Mouse (Mus musculus): ENCODE results near the gene Gcnt3.

The Gcnt3 gene

DNA sequence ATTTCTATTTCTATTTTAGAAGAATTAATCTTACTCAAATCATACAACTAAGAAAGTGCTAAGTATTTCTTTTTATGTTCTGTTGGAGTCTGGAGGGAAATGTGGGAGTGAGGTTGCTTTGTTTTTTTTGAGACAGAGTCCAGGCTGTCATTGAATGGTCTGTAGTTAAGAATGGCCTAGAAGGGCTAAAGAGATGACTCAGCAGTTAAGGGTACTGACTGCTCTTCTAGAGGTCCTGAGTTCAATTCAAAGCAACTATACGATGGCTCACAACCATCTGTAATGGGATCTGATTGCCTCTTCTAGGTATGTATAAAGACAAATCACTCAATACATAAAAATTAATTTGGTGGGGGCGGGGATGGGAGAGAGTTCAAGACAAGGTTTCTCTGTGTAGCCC lies 22.3 kb downstream of the Gcnt3 start:
- in situ Hi-C loops (cut with MboI; ENCODE audit: low pct_unique_long_range_greater_than_20kb in 1 of 2, low sequenced_read_pairs in 2 of 2, unreplicated experiment in 1 of 2), result no loop called here

DNA sequence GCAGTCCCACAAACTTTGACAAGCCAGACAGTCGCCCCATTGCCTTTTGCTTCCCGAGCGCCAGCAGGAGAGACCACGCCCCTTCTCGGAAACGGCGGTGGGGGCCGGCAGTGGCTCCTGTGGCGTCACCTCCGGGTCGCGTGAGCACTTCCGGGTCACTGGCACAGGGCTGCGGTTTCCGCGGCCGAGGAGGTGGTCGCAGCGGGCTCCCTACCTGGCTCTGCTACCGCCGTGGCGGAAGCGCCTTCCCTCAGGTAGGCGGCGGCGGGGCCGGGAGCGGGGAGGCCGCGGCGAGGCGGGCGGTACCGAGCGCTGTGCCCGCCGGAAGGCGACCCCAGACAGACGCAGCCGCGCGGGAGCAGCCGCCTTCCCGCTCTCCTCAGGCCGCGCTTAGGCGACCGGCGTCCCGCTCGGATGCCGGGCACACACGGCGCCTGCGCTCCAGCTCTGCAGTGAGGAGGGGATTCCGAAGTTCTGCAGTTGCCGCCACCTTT lies 25.4 kb downstream of the Gcnt3 start, which contains the start of gene Gtf2a2:
TSS of gene Gtf2a2 (plus strand) at position 143 of the 494 bp plus-strand sequence.
- in situ Hi-C loops (cut with MboI; ENCODE audit: low pct_unique_long_range_greater_than_20kb in 1 of 2, low sequenced_read_pairs in 2 of 2, unreplicated experiment in 1 of 2), result no loop called here

DNA sequence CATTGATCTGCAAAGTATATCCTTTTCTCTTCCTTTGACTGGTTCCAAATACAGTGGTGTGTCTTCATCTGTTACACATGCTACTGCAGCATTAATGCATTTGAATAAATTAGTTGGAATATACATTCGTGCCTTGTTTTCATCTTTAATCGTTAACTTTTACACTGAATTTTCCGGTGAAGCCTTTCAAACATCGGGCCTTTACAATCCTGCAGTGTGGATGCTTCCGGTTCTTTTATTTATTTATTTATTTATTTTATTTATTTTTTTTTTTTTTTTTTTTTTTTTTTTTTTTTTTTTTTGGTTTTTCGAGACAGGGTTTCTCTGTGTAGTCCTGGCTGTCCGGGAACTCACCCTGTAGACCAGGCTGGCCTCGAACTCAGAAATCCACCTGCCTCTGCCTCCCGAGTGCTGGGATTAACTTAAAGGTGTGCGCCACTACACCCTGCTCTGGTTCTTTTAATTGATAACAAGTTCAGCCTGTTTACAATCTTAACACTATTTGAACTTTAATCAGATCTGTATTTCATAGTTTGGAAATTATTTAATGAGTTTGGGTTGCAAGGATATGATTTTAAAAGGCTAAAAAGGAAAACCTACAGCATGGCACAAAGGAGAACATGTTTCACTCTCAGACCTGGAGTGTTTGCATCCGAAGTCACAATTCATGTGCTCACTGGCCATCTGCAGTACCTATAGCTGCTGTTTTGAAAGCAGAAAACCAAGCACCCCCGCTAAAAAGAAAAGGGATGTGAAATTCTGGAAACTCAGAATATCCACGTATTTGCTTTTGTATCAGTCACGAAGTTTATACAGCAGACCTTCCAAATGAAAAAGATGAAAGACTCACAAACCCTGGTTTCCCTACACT lies 26.1 kb downstream of the Gcnt3 start:
- in situ Hi-C loops (cut with MboI; ENCODE audit: low pct_unique_long_range_greater_than_20kb in 1 of 2, low sequenced_read_pairs in 2 of 2, unreplicated experiment in 1 of 2), result no loop called here

DNA sequence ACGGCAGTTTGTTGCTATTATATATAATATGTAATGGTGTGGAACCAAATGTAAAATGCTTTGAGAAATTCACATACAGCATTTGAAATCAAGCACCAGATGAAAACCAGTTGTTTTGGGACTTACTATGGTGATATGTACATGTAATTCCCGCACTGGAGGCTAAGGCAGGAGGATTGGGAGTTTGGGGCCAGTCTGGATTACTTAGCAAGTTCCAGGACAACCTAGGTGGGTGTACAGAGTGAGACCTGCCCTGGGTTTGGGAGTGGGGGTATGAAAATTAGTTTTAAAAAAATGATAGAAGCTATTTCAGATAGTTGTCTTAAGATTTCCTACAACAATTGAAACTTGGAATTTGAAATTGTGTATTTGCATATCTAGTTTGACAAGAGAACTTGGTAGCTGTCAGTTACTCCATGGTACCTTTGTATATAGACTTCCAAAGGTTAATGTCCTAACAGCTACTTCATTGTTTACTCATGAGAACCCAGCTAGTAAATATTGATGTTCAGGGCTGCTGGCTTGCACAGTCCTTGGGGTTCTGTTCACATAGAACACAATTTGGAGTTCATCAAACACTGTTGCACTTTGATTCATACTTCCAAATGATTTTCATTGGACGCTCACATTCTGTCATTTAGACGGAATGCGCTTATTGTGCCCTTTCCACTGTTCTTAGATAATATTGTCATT lies 27.0 kb downstream of the Gcnt3 start:
- in situ Hi-C loops (cut with MboI; ENCODE audit: low pct_unique_long_range_greater_than_20kb in 1 of 2, low sequenced_read_pairs in 2 of 2, unreplicated experiment in 1 of 2), result no loop called here

DNA sequence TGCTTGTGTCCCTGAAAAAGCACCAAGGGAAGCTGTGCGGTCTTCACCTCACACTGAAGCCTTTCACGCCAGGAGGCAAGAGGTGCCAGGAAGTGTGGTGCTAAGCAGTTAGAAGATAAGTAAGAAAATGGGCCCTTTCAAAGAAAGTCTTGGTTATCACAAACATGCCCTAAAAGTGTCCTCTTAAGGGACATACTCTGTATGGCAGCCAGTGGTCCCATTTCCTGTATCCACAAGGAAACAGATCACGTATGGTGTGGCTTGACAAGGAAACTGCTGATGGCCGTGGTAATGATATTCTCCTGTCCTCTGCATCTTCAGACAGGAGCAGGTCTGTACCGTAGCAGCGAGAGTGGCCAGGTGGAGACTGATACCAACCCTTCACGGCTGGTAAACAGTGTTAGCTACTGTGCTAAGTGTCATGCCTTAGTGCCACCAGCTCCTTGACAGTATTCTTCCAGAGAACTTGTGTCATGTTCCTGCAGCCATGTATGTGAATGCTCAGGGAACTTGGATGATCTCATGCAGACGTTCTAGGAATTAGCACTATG lies 28.1 kb downstream of the Gcnt3 start:
- in situ Hi-C loops (cut with MboI; ENCODE audit: low pct_unique_long_range_greater_than_20kb in 1 of 2, low sequenced_read_pairs in 2 of 2, unreplicated experiment in 1 of 2), result no loop called here

DNA sequence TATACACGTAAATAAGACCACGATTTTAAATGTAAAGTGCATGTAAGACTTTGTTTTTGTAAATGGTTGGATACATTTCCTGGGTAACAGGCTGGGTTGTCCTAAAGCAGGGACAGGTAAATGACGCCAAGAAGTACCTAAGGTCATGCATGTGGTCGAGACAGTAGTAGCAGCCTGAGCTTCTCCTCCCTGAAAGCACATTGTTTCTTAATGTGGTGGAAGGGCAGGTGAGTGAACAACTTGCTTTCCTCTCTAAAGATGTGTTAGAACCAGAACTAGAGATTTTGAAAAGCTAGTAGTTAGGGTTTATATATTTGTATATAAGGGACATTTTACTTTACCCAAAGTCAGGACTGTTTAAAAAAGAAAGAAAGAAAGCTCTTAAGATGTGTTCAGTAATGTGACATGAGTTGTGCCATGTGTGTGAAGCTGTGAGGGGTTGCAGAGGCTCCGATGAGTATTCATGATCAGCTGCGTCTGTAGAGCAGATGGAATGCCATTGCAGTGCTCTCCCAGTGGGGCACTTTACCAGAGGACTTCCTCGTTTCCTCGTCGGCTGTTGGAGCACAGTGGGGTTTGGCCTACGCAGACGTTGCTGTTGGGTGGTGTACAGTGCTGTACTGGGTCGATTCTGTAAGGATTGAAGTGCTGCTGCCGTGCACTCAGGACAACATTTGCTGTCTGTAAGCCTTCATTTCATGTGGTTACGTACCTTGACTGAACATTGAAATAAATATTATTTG lies 30.2 kb downstream of the Gcnt3 start:
- in situ Hi-C loops (cut with MboI; ENCODE audit: low pct_unique_long_range_greater_than_20kb in 1 of 2, low sequenced_read_pairs in 2 of 2, unreplicated experiment in 1 of 2), result no loop called here

DNA sequence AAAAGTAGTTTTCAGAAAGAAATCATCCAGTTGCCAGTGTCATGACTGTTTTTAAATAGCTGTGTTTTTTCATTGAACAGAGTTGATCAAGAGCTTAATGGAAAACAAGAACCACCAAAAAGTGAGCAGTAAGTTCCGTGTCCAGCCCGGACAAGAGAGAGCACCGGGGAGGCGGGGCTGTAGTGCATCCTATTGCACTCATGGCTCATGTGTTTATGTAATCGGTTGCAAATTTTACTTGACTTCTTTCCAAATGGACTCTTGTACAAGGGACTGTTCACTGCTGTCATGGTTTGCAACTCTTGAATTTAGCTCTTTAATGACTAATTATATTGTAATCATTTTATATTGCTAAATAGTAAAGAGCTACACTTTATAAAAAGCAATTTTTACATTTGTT lies 30.9 kb downstream of the Gcnt3 start:
- in situ Hi-C loops (cut with MboI; ENCODE audit: low pct_unique_long_range_greater_than_20kb in 1 of 2, low sequenced_read_pairs in 2 of 2, unreplicated experiment in 1 of 2), result no loop called here

DNA sequence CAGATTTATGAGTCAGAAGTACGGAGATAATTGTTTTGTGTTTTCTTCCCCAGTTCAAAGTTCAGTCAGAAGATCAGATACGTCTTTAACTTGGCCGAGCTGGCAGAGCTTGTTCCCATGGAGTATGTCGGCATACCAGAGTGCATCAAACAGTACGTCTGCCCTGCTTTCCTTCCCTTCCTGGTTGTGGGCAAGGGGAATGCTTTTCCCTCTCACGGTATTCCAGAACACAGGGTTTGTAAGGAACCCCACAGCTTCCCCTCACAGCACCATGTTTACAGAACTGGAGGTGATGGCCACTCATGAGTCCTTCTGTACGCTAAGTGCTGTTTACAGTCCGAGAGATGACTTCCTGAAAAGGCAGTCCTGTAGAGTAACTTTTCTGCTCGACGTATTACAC lies 34.4 kb downstream of the Gcnt3 start:
- in situ Hi-C loops (cut with MboI; ENCODE audit: low pct_unique_long_range_greater_than_20kb in 1 of 2, low sequenced_read_pairs in 2 of 2, unreplicated experiment in 1 of 2), result no loop called here

DNA sequence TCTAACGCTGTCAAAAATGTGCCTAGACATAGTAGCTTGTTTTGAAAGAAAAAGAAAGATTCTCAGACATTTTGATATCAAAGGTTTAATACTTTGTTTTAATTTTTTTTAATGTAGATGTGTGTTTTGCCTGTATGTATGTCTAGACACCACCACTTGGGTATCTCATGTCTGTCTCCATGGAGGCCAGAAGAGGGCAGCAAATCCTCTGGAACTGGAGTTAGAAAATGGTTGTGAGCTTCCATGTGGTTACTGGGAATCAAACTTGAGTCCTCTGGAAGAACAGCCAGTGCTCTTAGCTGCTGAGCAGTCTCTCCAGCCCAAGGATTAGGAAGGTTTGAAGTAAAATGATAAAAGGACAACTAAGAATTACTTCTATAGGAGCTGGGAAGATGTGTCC lies 38.6 kb downstream of the Gcnt3 start:
- in situ Hi-C loops (cut with MboI; ENCODE audit: low pct_unique_long_range_greater_than_20kb in 1 of 2, low sequenced_read_pairs in 2 of 2, unreplicated experiment in 1 of 2), result no loop called here

DNA sequence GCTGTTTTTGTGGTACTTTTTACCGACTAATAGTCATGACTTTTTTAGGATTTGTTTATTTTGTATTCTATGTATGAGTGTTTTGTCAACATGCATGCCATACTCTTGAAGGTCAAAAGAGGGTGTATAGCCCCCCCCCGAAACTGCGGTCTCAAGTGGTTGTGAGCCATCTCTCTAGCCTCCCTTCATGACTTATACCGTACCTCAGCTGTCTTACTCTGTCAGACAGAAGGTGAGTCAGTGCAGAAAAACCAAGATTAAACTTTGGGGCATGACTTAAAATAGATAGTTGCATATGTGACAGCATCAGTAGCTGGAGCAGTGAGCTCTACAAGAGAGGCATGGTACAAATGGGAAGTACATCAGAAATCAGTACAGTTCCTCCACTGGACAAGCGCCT lies 43.3 kb downstream of the Gcnt3 start:
- in situ Hi-C loops (cut with MboI; ENCODE audit: low pct_unique_long_range_greater_than_20kb in 1 of 2, low sequenced_read_pairs in 2 of 2, unreplicated experiment in 1 of 2), result no loop called here

DNA sequence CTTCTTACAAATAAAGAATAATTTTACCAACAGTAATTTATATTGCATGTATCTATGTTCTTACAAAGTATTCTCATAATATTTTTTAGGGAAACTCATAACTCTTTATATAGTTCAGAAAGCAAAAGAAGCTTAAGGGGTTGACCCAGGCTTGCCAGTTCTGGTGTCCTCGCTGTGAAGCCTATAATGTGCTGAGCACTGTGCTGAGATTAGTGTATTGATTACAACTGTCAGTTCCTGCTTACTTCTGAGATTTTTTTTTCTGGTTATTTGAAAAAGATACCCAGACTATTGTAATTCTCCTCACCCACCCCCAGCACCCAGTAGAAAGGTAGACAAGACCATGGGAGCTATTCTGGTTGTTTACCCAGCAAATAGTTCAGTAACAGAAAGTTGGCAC lies 44.4 kb downstream of the Gcnt3 start:
- in situ Hi-C loops (cut with MboI; ENCODE audit: low pct_unique_long_range_greater_than_20kb in 1 of 2, low sequenced_read_pairs in 2 of 2, unreplicated experiment in 1 of 2), result no loop called here

DNA sequence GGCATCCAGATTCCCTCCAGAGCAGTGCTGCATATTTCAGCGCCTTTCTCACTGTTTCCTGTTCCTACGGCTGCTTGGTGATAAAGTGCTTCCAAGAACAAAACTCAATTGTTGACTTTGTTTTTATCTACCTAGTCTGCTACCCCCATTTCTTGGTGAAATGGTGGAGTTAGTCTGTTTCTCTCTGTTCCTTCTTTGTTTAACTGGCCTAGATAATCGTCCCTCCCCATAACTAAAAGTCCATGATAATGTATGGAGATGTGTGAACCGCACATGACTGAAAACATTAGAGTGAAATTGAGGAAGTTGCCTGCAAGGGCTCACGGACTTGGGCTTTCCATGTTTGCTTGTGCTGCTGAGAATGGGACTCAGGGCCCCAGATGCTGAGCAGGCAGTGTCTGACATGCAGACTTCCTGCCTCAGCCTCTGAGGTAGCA lies 45.0 kb downstream of the Gcnt3 start:
- in situ Hi-C loops (cut with MboI; ENCODE audit: low pct_unique_long_range_greater_than_20kb in 1 of 2, low sequenced_read_pairs in 2 of 2, unreplicated experiment in 1 of 2), result no loop called here

DNA sequence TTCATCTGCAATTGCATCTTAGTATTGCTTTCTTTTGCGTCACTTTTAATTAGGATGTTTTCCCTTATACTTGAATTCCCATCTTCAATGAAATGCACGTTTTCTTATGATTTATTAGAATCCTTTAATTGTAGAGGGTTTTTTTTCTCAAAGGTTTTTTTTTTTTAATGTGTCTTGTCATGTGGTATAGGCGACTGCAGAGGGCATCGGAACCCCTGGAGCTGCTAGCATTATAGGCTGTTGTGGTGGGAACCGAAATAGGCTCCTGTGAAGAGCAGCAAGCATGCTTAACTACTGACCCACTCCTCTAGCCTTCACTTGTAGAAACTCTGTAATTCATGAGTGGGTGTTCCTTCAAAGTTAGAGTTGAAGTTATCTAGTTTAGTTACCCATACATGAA lies 47.5 kb downstream of the Gcnt3 start:
- in situ Hi-C loops (cut with MboI; ENCODE audit: low pct_unique_long_range_greater_than_20kb in 1 of 2, low sequenced_read_pairs in 2 of 2, unreplicated experiment in 1 of 2), result no loop called here

DNA sequence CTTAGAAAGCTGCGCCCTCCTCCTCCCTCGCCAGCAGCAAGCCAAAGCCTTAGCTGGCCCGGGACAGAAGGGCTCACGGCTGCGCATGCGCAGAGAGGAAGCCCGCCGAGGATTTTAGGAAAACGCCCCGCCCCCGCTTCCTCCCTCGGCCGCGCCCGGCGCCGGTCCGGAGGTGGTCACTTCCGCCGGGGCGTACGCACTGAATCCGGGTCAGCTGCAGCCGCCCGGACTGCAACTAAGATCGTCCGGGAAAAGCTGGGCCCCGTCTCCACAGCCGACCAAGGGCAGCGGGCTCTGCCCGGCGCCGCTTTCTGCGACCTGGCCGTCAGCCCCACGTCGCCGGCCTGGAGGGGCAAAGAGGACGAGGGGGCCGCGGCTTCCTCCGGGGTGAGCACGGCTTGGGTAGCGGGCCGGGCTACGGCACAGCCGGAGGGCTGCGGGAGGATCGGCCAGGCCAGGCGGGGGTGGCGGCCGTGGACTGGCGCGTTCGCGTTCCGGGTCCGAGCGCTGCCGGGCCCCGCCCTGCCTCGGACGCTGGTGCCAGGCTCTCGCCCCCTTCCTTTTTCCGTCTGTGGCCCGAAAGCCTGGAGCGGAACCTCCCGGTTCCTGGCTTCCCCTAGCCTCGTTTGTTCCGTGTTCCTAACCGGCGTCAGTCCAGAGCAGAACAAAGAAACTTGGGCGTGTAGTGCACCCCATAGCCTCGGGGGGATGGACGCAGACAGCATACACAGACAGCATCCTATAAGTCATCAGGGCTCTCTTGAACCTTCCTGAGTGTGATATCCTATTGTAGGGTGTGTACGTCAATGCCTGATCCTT lies 48.4 kb downstream of the Gcnt3 start, which contains the start of gene Bnip2:
TSS of gene Bnip2 (plus strand) at position 164 of the 819 bp plus-strand sequence.
- in situ Hi-C loops (cut with MboI; ENCODE audit: low pct_unique_long_range_greater_than_20kb in 1 of 2, low sequenced_read_pairs in 2 of 2, unreplicated experiment in 1 of 2), result no loop called here

DNA sequence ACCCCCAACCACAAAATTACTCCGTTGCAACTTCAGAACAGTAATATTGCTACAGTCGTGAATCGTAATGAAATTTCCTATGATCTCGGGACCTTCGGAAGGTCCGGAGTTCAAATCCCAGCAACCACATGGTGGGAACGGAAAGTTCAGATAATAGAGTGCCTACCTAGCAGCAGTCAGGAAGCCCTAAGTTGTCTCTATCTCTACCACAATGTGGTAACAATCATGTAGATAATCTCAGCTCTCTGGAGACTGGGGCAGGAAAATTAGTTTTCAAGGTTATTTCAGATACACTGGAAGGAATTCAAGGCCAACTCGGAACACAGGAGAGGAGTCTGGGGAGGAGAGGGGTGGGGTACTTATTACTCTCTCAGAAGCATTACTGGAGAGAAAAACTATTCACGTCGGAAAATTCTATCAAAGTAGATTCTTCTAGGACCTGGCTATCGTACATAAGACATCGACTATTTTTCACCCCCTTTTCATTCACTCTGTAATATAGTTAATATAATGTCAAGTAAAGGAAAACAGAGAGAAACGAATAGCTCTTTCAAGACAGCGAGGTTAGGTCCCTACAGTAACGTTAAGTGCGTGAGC lies 49.1 kb downstream of the Gcnt3 start:
- in situ Hi-C loops (cut with MboI; ENCODE audit: low pct_unique_long_range_greater_than_20kb in 1 of 2, low sequenced_read_pairs in 2 of 2, unreplicated experiment in 1 of 2), result no loop called here

DNA sequence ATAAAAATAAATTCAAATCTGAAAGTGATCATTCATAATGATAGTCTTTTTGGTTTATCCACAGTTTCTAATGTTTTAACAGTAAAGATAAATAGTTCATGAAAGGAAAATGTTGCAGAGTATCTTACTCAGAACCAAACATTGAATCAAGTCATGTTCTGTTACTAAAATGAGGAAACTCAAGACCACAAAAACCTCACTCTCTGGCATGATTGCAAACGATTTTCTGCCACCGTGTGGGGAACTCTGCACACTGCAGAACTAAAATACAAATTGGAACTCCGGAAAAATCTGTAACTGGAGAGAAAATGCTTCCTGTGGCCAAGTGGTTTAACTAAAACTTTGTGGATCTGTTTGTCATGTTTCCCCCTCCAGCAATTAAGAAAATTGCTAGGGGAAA lies 50.3 kb downstream of the Gcnt3 start:
- in situ Hi-C loops (cut with MboI; ENCODE audit: low pct_unique_long_range_greater_than_20kb in 1 of 2, low sequenced_read_pairs in 2 of 2, unreplicated experiment in 1 of 2), result no loop called here

DNA sequence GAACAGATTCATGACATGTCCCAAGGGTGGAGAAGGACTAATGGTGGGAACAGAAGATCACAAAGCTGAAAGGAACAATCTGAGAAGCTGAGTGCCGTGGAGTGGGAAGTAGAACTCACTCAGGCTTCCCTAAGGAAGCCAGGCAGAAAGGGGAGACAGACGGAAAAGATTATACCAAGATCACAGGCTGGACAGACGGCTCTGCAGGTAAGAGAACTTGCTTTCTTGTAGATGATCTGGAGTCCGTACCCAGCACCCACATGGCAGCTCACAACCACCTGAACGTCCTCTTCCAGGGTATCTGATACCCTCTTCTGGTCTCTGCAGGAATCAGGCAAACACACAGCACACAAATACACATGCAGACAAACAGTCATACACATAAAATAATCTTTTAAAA lies 51.3 kb downstream of the Gcnt3 start:
- in situ Hi-C loops (cut with MboI; ENCODE audit: low pct_unique_long_range_greater_than_20kb in 1 of 2, low sequenced_read_pairs in 2 of 2, unreplicated experiment in 1 of 2), result no loop called here

DNA sequence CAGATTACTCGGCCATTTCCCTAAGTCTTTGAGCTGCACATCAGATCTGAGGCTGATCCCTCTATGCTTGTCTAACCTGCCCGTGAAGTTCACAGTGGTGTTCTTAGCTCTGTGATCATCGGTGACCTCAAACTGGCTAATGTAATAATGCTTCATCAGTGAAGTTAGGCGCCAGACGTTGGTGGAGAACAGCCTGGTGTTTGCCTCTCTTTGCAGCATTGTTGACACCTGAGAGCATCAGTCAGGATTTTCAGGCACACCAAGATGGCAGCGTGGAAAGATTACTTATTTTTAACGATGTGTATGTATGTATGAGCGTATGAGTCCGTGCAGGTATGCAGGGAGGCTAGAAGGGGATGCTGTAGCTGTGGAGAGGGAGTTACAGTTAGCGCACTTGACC lies 51.8 kb downstream of the Gcnt3 start:
- in situ Hi-C loops (cut with MboI; ENCODE audit: low pct_unique_long_range_greater_than_20kb in 1 of 2, low sequenced_read_pairs in 2 of 2, unreplicated experiment in 1 of 2), result no loop called here

Measured in mouse embryonic stem cell (cell line).